Mouse (Mus musculus) lung, embryonic 14.5 days (tissue): Measurements from ENCODE around the gene Pxk. TPM values are rescaled to one million over a fixed set of nuclear protein-coding genes. Genes with fewer than 3 reads are reported as not detected.
A peak's percentile ranks its signal among the peaks of the same experiment; 100 is the strongest.

ENCODE experiments used
- ATAC-seq: fragments of 200-750 bp; cut with Nextera tagmentation; 2 replicates; pipeline ENCODE4 v1.8.0; 2017; ENCODE audit warnings: mild to moderate bottlenecking, moderate TSS enrichment, moderate library complexity; ENCODE audit not compliant: insufficient read depth
- DNase-seq: peaks from one replicate; pipeline ENCODE4 v3.0.0-alpha.2; 2015
- H3K27ac ChIP-seq: fragments of 300-500 bp; sonication (generic); 2 replicates; pipeline ENCODE4 v1.5.1; 2014; ENCODE audit warnings: low read depth, mild to moderate bottlenecking, moderate library complexity
- H3K27me3 ChIP-seq: fragments of 300-500 bp; sonication (generic); 2 replicates; pipeline ENCODE4 v1.6.1; 2014; ENCODE audit warnings: low read length, control low read depth; ENCODE audit not compliant: insufficient read depth
- H3K36me3 ChIP-seq: fragments of 300-500 bp; sonication (generic); 2 replicates; pipeline ENCODE4 v1.6.1; 2014; ENCODE audit warnings: control low read depth; ENCODE audit not compliant: insufficient read depth
- H3K4me1 ChIP-seq: fragments of 300-500 bp; sonication (generic); 2 replicates; pipeline ENCODE4 v1.6.1; 2014; ENCODE audit warnings: antibody characterized with exemption, control low read depth; ENCODE audit not compliant: insufficient read depth
- H3K4me2 ChIP-seq: fragments of 300-500 bp; sonication (generic); 2 replicates; pipeline ENCODE4 v1.6.1; 2014; ENCODE audit warnings: mild to moderate bottlenecking
- H3K4me3 ChIP-seq: fragments of 300-500 bp; sonication (generic); 2 replicates; pipeline ENCODE4 v1.5.1; 2014; ENCODE audit warnings: low read depth, low read length
- H3K9ac ChIP-seq: fragments of 300-500 bp; sonication (generic); 2 replicates; pipeline ENCODE4 v1.6.1; 2014
- H3K9me3 ChIP-seq: fragments of 300-500 bp; sonication (generic); 2 replicates; pipeline ENCODE4 v1.6.1; 2016; ENCODE audit warnings: low read depth, low read length, control low read depth
- CTCF ChIP-seq: IDR thresholded peaks from 2 replicates; pipeline ENCODE4 v1.5.1; 2016; ENCODE audit warnings: antibody characterized with exemption, low read depth
- WGBS: fragments of 180-500 bp; shearing (Covaris S2); extraction: QIAGEN DNeasy Blood & Tissue Kit; methylation state at CpG from one replicate; pipeline ENCODE4 v1.1.7; 2014; 5-methylcytosine and 5-hydroxymethylcytosine counted together
- polyA plus RNA-seq: library from polyadenylated mRNA; unstranded; fragments of >200 nt; fragmentation: Nextera tagmentation; extraction: Ambion mirVana; gene quantifications from 2 replicates; pipeline ENCODE4 v1.2.1, GENCODE M21; 2014

Gene Pxk
- 31.2 and 33.3 TPM in 2 replicates for polyA plus RNA-seq

DNA sequence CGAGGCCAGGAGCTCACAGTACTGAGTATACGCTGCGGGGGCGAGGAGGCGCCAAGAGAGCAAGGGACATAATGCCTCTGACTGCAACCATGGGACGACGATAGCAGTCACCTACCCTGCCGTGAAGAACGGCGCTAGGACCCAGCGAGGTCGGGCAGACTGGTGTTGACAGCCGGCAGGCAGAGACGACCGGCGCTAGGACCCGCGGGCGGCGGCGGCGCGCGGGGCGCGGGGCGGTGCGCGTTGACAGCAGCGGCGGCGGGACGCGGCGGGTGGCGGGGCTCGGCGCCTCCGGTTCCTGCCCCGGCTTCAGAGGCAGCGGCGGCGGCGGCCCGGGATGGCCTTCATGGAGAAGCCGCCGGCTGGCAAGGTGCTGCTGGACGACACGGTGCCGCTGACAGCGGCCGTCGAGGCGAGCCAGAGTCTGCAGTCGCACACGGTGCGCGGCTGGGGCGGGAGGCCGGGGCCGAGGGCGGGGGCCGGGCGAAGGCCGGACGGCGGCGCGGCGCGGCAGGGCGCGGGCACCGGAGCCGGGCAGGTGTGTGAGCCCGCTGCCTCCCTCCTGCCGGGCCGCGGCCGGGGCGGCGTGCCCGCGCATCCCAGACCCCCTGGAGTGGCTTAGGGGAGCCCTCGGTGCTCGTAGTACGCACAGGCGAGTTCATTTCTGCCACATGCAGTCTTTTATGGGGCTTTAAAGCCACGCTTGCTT, at the start of gene Pxk:
Gene Pxk, plus strand, starts transcription at position 234 of the 709 bp plus-strand sequence.
- Histone ChIP-seq H3K36me3 (0 out of 2 replicates have a peak, but pooled peaks cover 3% of the 10 kb centered on the region), H3K27ac (no peak within 1 kb of the TSS; the same call in 1 of the 2 replicates), H3K9ac (peak within 1 kb of the TSS; percentile 68), H3K4me3 (peak within 1 kb of the TSS; percentile 87), H3K27me3 (no peaks in the 10 kb centered on the region), H3K9me3 (no peaks in the 10 kb centered on the region), H3K4me2 (peak within 1 kb of the TSS; percentile 74), H3K4me1 (peaks cover 9% of the 10 kb centered on the region)
- ATAC-seq (peak; percentile 88), DNase-seq (peak; percentile 94)
- no peak for TF ChIP-seq CTCF
- under 1% methylated on average over 82 of the region's 89 CpGs for WGBS

- H3K9ac ChIP-seq = no peak overlapping the region
- no peak overlapping the region for H3K4me3 ChIP-seq
- no peaks in the 10 kb centered on the region for H3K4me1 ChIP-seq
- no peak for ATAC-seq
- peaks cover 8% of the 10 kb centered on the region; the same call in 1 of the 2 replicates for H3K36me3 ChIP-seq
- no peak for DNase-seq
- H3K9me3 ChIP-seq = no peaks in the 10 kb centered on the region
- no peak overlapping the region for H3K27ac ChIP-seq
- no peaks in the 10 kb centered on the region for H3K27me3 ChIP-seq
- WGBS = 82% methylated on average over 10 of the region's 10 CpGs
- TF ChIP-seq CTCF = no peak
- H3K4me2 ChIP-seq = no peak overlapping the region
Observed at GRCm38 (mm10) chr14:8049334-8049733, 48.7 kb upstream of the Pxk start.

DNA sequence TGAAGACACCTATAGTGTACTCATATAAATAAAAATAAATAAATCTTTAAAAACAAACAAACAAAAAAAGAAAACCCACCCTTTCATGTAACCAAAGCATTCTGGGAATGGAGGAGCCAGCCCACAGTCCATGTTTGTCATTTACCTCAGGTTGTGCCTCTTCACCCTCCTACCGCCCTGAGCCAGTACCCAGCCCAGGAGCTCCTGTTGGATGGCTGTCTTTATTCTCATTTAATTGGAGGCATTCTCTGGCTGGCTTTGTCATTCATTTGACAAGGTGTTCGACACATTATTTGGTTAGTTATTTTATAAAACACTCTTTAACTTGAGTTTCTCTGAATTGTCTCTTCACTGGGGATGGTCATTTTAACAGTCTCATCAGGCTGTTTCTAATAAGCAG, 46.1 kb upstream of the Pxk start:
- 89% methylated on average over 2 of the region's 2 CpGs for WGBS

GRCm38 (mm10) chr14:8052661-8053060, 45.4 kb upstream of the Pxk start:
- H3K4me1 ChIP-seq = no peaks in the 10 kb centered on the region
- TF ChIP-seq CTCF = no peak
- DNase-seq (no peak), ATAC-seq (no peak)
- H3K9ac ChIP-seq = no peak overlapping the region
- H3K4me3 ChIP-seq = no peak overlapping the region
- no peaks in the 10 kb centered on the region for H3K9me3 ChIP-seq
- H3K4me2 ChIP-seq = no peak overlapping the region
- peaks cover 8% of the 10 kb centered on the region; the same call in 1 of the 2 replicates for H3K36me3 ChIP-seq
- no peak overlapping the region for H3K27ac ChIP-seq
- H3K27me3 ChIP-seq = no peaks in the 10 kb centered on the region
- 97% methylated on average over 7 of the region's 7 CpGs for WGBS

More for the DNA sequence above, 46.1 kb upstream of the Pxk start:
- Histone ChIP-seq H3K9ac (no peak overlapping the region), H3K4me1 (no peaks in the 10 kb centered on the region), H3K27ac (no peak overlapping the region), H3K9me3 (no peaks in the 10 kb centered on the region), H3K4me3 (no peak overlapping the region), H3K4me2 (no peak overlapping the region), H3K27me3 (no peaks in the 10 kb centered on the region), H3K36me3 (peaks cover 8% of the 10 kb centered on the region; the same call in 1 of the 2 replicates)
- TF ChIP-seq CTCF = no peak
- no peak for DNase-seq
- no peak for ATAC-seq

GRCm38 (mm10) chr14:8054310-8055102, 43.5 kb upstream of the Pxk start:
- H3K27me3 ChIP-seq = no peaks in the 10 kb centered on the region
- no peak for DNase-seq
- H3K4me2 ChIP-seq = no peak overlapping the region
- no peak for ATAC-seq
- H3K27ac ChIP-seq = no peak overlapping the region
- no peak for TF ChIP-seq CTCF
- H3K9me3 ChIP-seq = no peaks in the 10 kb centered on the region
- no peaks in the 10 kb centered on the region for H3K4me1 ChIP-seq
- H3K9ac ChIP-seq = no peak overlapping the region
- peaks cover 5% of the 10 kb centered on the region; the same call in 1 of the 2 replicates for H3K36me3 ChIP-seq
- H3K4me3 ChIP-seq = no peak overlapping the region
- 41% methylated on average over 17 of the region's 17 CpGs for WGBS

GRCm38 (mm10) chr14:8056076-8056475, 41.9 kb upstream of the Pxk start:
- ATAC-seq (no peak), DNase-seq (no peak)
- Histone ChIP-seq H3K27ac (no peak overlapping the region), H3K9ac (no peak overlapping the region), H3K27me3 (no peaks in the 10 kb centered on the region), H3K9me3 (no peaks in the 10 kb centered on the region), H3K36me3 (no peaks in the 10 kb centered on the region), H3K4me3 (no peak overlapping the region), H3K4me1 (no peaks in the 10 kb centered on the region), H3K4me2 (no peak overlapping the region)
- TF ChIP-seq CTCF = no peak
- 95% methylated on average over 5 of the region's 5 CpGs for WGBS

DNA sequence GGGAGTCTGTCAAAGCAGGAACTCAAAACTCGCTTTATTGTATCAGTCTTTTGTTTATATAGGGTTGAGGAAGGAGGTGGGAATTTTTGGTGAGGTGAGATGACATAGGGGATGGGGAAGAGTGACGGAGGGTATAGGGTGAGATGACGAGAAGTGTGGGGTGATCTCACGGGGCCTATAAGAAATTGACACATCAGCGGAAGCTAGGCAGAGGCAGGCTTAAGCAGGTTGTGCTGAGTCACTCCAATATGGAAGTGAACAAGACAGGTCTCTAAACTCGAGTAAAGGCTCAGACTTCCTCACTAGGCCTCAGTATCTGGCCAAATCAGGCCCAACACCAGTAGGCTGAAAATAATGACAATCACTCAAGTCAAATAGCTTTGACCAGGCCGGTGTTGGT, 38.1 kb upstream of the Pxk start:
- H3K4me1 ChIP-seq = no peaks in the 10 kb centered on the region
- H3K36me3 ChIP-seq = no peaks in the 10 kb centered on the region
- H3K4me3 ChIP-seq = no peak overlapping the region
- no peak overlapping the region for H3K9ac ChIP-seq
- WGBS = 88% methylated on average over 7 of the region's 7 CpGs
- DNase-seq (no peak), ATAC-seq (no peak)
- no peak overlapping the region for H3K27ac ChIP-seq
- H3K9me3 ChIP-seq = no peaks in the 10 kb centered on the region
- H3K27me3 ChIP-seq = no peaks in the 10 kb centered on the region
- TF ChIP-seq CTCF = no peak
- no peak overlapping the region for H3K4me2 ChIP-seq
